Mouse (Mus musculus) right cerebral cortex, postnatal 14 days (tissue): ENCODE measurements around the gene Mrpl10.

Experiments
- DNase-seq: peaks from one replicate; pipeline ENCODE4 v3.0.0; 2022

Gene Mrpl10

DNA sequence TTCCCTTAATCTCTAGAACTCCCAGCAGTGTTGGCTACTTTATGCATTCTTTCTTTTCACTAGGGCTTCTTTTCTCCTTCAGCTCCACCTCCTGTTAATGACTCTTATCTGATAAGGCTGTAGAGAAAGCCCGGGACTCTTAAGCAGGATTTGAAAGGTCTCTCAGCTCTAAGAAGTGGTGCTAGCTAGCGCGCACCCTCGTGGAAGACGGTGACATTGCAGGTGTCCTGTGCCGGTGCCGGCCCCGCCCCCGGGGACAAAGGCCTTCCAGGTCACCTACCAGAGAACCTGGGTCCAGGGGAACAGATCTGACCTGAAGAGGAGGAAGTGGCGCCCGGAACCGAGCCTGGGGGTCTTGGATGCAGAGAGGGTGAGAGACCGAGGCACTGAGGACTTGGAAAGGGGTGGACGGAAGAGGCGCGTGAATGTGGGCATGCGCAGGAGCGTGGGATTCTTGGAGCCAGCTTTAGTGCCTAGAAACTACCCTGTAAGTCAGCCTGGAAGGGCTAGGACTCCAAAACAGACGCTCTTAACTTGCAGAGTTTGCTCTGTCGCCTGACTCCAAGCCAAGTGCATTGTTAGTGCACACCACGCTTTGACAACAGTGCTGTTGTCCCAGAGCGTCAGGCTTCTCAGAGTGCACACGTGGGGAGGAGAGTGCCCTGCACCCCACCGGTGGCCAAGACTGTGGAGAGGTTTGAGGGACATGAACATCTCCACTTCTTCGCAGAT is 11.5 kb upstream of the Mrpl10 start, which contains the start of gene Scrn2:
Scrn2 (plus strand) TSS at position 253 of the 732 bp plus-strand sequence.
- peak; percentile 67 for DNase-seq

DNA sequence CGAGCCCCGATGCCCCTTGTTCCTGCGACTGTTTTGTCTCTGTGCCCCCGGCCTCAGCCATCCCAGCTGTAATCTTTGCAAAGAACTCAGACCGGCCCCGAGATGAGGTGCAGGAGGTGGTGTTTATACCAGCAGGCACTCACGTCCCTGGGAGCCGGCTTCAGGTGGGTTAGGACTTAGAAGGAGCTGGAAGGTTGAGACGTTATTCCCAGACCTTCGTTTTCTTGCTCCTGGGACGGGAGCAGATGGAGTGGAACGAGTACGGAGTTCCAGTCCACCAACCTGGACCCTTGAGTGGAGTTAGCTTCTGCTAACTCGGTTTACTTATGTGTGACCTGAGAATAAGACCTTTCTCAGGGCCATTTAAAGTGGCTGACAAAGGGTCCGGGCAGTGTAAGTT is 10.9 kb upstream of the Mrpl10 start:
- no peak for DNase-seq

DNA sequence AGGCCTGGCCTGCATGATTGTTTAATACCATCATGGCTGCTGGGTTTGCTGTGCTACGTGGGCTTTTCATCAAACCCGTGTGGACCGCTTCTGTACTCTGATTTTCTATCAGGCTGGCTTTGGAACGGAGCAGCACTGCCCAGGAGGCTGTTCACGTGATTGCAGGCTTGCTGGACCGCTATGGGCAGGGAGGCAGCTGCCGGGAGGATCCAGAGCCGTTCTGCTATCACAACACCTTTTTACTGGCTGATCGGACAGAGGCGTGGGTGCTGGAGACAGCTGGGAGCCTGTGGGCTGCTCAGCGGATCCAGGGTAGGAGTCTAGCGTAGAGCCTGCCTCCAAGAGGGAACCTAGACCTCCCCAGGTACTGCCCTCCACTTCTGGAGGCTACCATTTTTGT is 9.4 kb upstream of the Mrpl10 start:
- DNase-seq, result no peak

DNA sequence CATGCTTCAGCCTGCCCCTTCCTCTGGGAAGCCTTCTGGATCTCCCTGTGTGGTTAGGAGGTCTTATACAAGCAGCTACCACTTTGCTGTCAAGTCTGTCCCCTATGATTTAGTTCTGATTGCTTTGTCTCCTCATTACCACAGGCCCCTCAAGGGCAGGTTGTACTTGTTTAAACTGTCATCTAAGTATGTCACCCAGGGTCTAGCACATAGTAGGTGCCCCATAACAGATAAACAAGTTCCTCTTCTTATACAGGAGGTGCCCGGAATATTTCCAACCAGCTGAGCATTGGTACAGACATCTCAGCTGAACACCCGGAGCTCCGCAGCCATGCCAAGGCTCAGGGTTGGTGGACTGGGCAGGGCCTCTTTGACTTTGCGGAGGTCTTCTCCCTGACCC is 8.9 kb upstream of the Mrpl10 start:
- DNase-seq, result no peak

DNA sequence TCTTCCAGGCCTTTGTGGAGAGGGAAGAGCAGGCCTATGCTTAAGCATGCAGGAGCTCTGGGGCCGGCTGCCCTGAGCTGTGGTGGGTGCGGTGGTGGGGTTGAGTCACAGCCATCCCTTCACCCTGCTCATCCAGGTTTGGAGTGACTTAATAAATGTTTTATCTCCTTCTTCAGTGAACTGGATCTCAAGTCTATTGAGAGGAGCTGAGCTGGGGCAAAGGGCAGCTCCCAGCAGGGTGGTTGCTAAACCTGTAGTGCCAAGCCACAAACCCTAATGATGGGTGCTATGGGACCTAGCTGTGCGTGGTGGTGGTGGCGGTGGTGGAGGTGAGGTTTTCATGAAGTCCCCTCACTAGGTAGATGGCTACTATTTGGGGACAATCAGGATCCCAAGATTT is 7.6 kb upstream of the Mrpl10 start:
- DNase-seq, result no peak

DNA sequence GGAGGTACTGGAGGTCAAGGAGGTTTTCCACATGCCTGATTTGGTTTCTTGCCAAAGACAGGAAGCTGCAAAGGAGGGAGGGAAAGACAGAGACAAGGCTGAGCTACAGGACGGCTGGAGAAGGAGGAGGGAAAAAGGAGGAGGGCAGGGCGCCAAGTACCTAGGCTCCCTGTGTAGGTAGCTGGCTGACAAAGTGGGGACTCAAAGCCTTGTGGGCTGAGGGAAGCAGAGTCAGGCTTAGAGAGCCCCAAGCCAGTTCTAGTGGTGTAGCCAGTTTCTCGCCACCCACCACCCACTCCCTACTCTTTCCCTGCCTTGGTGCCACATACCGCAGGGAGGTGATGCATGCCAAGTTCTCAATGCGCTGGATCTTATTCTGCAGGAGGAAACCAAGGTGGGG is 5.2 kb upstream of the Mrpl10 start:
- no peak for DNase-seq

DNA sequence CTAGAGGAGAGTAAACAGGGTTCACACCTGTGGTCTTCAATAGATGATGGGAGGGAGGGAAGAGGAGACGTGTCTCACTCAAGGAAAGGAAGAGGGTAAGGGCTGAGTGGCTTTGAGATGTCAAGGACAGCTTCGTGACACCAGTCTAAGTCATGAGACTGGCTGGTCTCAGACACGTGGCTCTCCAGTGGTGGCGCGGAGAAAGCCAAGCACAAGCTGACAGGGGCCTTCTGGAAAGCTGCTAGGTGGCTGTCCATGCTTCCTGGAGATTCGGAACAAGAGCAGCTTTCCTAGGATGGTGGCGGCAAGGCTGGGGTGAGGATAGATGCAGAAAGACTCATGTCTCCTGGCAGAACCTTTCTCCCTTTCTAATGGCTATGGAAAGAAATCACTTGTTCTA is 2.5 kb upstream of the Mrpl10 start:
- DNase-seq, result no peak

DNA sequence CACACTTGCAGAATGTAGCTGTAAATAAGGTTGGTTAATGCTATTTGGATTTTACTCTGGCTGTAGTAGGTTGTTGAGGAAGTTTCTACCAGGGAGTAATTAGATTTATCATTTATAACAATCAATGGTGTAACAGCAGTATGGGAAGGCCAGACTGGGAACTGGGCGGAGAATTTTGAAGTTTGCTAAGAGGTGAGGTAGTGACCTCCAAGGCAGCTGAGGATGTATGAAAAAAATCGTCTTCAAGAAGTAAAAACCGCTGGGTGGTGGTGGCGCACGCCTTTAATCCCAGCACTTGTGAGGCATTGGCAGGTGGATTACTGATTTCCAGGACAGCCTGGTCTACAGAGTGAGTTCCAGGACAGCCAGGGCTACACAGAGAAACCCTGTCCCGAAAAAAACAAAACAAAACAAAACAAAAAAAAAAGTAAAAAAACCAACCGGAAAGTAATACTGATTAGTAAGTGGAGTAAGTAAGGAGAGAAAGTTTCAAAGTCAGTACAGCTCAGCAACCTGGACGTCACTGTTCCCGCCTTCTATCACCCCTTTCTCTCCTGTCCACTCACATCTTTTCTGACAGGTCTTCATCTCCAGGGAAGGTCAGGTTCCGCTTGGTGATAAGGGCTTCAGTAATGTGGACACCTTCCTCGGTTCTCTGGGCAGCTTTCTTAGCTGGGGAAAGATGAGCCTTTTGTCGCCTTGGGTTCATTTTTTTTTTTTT is 899 bp upstream of the Mrpl10 start:
- DNase-seq, result no peak

DNA sequence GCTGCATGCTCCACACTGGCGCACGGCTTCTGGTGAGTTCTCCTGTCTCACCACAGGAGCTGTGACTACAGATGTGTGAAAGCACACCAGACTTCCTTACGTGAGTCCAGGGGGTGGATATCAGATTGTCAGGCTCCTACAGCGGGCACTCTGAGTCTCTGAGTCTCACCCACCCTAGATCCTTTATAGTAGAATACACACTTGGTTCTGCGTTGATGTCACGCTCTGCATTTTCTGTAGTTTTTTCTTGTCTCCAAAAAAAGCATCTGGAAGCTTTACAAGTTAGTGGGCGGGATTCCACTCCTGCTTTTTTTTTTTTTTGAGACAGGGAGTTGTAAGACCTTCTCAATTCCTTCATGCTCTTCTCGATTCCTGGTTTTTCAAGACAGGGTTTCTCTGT is 3.5 kb downstream of the Mrpl10 start:
- DNase-seq, result no peak

DNA sequence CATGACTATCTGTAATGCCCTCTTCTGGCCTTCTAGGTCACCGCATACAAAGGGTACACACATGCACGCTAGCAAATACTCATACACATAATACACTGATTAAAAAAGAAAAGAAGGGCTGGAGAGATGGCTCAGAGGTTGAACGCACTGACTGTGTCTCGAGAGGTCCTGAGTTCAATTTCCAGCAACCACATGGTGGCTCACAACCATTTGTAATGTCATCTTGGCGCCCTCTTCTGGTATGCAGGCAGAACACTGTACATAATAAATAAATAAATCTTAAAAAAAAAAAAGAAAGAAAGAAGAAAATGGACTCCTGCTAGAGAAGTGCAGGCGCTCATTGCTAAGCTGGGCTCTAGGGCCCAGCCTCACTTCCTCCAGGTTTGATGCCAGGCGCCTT is 4.5 kb downstream of the Mrpl10 start:
- DNase-seq, result no peak

DNA sequence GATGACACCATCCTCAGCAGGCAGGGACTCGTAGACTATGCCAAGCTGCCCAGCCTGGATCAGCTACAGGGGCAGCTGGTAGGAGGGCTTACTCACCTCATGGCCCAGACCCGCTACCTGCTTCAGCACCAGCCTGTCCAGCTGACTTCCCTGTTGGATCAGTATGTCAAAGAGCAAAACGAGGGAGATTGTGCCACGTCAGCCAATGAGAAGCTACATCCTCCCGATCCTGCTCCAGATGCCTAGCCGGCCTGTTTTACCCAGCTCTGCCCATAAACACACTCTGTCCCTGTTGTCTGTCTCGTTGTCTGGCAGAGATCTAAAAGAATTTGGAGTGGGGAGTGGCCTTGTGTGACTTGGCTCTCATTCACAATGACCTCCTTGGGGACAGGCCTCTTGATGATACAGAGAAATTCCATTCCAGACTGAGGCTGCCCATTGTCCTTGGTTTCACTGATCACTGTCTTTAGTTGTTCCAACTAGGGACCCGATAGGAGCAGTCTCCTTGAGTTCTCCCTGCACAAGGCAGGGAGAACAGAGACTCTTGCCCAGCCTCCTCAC is 6.8 kb downstream of the Mrpl10 start:
- DNase-seq, result no peak

DNA sequence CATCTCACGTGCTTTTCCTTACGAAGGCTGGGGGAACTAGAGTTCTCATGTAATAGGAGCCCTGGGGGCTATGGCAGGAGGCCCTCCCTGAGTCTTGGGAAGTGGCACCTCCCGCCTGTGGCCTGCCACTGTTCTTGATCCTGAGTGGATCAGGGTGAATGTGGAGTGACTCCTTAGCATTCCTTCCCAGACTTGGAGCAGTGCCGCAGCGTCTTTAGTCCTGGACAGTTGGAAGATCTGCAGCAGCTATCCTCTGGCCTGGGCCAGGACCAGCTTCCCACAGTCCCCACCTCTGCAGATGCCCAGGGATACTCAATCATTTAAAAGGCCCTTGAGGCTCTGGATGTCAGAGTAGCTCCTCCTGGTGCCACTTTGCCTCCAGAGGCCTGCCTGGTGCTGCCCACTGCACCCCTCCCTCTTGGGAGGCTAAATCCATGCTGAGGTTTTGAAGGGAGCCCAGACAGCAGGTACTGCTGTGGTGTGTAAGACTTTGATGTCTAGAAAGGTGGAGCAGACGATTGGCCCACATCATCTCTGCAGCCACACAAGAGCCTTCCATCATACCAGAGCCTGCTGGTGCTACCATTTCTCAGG is 8.2 kb downstream of the Mrpl10 start:
- no peak for DNase-seq

DNA sequence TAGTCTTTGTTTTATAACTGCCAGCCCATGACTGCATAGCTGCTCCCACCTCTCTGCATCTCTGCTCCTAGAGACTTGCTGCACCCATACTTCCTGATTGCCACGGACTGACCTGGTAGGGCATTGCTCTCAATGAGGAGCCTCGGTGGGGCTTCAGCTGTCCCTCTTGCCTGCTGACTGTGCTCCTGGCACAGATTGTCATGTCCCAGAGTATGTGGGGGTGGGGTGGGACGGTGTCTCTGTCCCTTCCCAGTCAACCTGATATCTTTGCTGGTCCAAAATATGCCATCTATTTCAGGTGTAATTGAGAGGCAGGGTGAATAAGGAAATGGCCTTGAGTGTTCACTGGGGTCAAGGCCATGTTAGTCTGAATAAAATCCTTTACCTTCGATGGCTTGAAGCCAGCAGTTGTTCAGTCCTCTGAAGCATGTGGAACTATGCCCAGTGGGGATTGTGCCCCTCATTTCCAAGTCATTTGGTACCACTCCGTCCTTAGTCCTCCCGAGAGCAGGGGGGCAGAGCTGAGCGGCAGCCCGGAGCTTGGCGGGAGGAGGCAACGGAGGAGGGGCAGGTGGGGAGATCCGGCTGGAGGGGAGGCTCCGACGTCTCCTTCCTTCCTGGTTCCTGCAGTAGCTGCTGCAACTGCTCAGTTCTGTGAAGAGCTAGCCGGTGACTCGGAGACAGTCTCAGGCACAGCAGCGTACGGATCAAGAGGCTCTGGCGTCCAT is 9.0 kb downstream of the Mrpl10 start, which contains the start of gene Osbpl7:
Osbpl7 (plus strand) TSS at position 413 of the 728 bp plus-strand sequence.
- DNase-seq, result peak; percentile 78

DNA sequence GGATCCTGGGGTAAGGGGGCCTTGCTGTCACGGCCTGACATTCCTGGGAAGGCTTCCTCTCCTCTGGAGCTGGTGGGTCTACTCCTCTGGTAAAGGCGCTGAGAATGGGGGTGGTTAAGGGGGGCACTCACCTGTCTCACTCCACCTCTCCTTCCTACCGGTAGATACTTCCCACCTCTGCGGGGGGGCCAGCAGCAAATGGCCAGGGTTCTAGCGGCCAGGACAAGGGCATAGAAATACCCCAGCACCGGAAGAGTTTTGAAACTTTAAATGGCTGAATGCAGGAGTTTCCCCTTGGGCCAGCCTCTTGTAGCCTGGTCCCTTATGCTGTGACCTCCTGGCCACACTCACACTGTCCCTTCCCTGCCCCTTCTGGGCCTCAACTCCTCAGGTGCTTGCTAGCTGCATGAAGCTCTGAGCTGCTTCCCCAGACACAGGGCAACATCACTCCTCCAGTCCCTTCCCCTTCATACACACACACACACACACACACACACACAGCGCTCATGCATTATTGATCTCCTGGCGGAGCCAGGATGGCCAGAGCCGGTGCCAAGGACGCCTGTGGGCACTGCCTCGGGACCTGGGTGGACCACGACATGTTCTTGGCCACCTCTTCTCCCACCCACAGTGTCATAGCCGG is 9.7 kb downstream of the Mrpl10 start:
- DNase-seq, result no peak

DNA sequence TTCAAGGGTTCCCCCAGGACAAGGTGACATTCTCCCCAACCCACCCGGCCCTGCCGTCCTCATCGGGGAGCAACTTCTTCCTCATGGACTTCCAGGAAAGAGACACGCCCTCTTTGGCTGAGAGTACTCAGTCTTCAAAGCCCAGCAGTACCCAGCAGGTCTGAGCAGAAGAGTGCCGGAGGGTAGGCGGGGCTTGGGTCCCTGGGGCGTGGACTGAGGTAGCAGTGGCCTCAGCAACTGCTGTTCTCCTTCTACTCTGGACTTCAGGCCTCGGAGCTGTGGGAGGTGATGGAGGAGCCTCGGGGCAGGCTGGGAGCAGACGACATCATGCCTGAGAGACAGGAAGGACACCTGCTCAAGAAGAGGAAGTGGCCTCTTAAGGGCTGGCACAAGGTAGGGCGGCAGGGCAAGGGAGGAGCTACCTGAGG is 10.9 kb downstream of the Mrpl10 start:
- no peak for DNase-seq

DNA sequence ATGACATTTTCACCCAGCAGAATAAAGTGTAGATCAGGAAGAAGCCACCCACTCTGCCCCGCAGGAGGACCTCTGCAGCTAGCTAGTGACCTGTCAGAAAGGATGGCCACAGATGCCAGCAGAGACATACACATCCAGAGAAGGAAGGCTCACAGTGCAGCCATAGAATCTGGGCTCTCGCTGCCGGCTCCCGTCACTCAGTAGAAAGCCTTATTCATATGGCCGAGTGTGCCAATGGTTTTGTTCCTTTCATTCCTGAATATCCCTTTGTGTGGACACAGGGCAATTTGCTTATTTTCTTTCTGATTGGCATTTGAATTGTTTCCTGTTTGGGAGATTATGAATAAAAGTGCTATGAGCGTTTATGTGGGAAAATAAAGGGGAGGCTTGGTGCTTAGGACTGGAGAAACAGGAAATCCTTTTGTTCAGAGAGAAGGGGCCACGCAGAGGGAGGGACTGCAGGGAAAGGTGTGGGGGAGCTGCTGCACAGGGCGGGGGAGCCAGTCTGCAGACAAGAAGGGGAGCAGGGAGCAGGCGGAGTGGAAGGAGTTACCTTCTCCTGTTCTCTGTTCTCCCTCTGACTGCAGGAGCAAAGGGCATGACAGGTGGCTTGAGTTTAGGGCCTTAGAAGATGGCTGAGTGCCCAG is 22.0 kb downstream of the Mrpl10 start:
- no peak for DNase-seq

DNA sequence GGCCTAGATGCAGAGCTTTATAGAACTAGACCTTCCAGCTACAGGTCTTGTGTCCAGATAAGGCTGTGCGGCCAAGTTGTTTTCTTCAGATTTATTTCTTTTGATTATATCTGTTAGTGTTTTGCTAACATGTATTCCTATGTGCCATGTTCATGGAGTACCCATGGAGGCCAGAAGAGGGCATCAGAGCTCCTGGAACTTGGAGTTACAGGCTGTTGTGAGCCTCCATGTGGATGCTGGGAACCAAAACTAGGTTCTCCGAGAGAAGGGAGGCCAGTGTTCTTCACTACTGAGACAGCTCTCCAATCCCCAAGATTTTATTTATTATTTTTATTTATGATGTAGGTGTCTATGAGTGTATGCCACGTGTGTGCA is 22.5 kb downstream of the Mrpl10 start:
- no peak for DNase-seq

DNA sequence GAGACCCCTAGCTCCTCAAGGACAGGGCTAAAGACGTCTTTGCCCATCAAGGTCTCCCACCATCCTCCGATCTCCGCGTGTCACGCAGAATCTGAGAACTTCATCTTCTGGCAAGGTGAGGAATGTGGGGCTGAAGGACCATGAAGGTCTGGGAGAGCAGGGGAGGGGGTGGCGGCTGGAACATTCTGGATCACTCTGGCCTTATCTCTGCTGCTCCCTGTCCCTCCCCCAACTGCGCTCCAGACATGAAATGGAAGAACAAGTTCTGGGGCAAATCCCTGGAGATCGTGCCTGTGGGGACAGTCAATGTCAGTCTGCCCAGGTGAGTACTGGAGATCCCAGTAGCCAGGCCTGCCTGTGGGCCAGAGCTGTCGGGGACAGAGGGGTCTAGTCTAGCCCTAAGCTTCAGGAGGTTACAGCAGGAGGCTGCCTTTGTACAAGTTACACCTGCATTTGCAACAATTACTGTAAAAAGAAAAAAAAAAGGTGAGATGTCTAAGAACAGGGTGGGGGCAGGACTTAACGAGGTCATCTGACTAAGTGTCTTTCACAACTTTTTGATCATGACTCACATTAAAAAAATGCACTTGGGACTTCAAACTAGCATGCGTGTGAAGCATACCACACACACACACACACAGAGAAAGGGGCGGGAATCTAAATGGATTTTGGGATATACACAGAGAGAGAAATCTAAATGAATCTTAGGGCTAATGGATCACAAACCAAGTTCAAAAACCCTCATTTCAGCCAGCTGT is 24.4 kb downstream of the Mrpl10 start:
- no peak for DNase-seq

DNA sequence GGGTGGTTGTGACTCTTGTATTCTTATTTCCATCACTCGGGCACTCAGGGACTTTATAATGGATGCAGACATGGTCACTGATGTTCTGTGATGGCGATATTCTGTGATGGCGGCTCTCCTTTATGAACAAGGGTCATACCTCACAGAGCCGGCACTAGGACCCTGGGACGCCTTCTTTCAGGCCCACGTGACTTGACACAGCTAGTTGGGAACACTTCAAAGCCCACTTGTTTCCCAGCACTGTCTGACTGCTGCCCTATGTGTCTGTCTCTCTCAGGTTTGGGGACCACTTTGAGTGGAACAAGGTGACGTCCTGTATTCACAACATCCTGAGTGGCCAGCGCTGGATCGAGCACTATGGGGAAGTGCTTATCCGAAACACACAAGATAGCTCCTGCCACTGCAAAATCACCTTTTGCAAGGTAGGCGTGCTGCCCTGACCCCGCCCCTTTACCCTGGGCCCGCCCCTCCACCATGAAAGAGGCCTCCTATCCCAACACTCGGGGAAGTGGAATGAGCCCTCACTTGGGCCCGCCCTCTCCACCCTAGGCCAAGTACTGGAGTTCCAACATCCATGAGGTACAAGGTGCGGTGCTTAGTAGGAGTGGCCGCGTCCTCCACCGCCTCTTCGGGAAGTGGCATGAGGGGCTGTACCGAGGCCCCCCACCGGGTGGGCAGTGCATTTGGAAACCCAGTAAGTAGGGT is 25.4 kb downstream of the Mrpl10 start:
- DNase-seq, result no peak

DNA sequence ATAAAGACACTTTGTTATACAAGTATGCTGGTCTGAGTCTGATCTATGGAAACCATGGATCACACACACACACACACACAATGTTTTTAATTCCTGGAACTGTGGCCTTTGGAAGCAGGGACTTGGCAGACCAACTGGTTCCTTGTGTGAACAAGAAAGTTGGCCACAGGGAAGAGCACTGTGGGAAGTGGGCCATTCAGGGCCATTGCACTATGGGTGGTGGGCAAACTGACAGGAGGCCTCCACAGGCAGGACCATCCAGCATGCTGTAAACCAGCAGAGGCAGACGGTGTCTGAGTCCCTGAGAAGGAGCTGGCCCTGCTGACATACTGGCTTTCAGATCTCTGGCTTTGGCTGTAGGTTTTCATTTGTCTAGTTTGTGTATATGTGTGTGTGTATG is 28.0 kb downstream of the Mrpl10 start:
- no peak for DNase-seq

DNA sequence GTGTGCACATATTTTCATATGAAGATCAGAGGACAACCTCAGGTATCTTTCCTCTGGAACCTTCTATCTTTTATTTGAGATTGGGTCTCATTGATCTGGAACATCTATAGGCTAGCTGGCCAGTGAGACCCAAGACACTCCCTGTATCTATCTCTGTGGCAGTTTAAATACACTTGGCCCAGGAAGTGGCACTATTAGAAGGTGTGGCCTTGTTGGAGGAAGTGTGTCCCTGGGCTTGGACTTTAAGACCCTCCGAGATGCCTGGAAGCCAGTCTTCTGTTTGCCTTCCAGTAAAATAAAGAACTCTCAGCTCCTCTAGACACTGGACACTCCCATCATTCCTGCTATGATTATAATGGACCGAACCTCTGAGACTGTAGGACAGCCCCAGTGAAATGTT is 28.4 kb downstream of the Mrpl10 start:
- no peak for DNase-seq
